Comparison of ENCODE assay signal across 34 mouse cellular contexts in the genomic region with DNA sequence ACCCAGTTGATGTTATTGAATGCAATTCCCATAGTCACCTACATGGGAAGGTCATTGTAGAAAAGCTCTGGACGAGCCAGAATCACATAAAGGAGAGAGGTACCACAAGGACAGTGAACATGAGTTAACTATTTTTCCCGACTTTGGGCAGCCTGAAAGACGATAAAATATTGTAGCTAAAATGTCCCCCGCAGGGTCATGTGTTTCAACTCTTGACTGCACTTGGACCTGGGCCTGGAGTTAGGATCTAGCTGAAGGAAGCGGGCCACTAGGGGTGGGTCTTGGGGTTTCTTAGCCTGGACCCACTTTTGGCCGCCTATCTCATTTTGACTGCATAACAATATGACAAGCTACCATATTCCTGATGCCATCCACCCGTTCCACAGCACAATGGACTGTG. TPM values are rescaled to one million over a fixed set of nuclear protein-coding genes. Genes with fewer than 3 reads are reported as not detected.
DNase-seq lines count a peak whose midpoint lies in the region.
"Had no signal": no experiment of that assay in that cellular context is flagged by ENCODE, and none has a peak within 500 bp of the region (broad histone marks: within the 10 kb centered on the region; RNA-seq: fewer than 3 reads in every experiment).

No protein-coding gene starts in this region.

- DNase-seq in adrenal gland, adult 2 months = peak; percentile 45
- DNase-seq in adrenal gland, postnatal 4 days (ENCODE audit: low spot score in 2 of 2) = no peak
- peak; percentile 76 for DNase-seq in heart, adult 11 months
- no peak for DNase-seq in heart, adult 9 months (ENCODE audit: low spot score in 2 of 2)
- peak; percentile 69 for DNase-seq in kidney, adult 9 months
- DNase-seq in kidney, postnatal 14 days = no peak
- DNase-seq in cerebellum, adult 8-10 months = no peak
- DNase-seq: B cell, adult 2 months; cerebellum, adult 18-20 months; cerebellum, adult 9-11 months; cerebellum, postnatal 25 days; forebrain, postnatal 0 days; gastrocnemius, adult 2 months; gastrocnemius, postnatal 14 days; heart, adult 18-20 months; heart, postnatal 14 days; heart, postnatal 4 days had no signal

RNA-seq across cellular contexts. Expression of a gene that starts 32.1 kb away (rescaled TPM):
- total RNA-seq in adrenal gland, adult 2 months (2021) = not detected
- polyA plus RNA-seq in adrenal gland, adult 2 months (2012; rRNA removed) = not detected in 2 replicates
- total RNA-seq in adrenal gland, postnatal 4 days (2021) = not detected
- total RNA-seq: CH12.LX; forebrain, postnatal 0 days; gastrocnemius, adult 2 months; hindbrain, postnatal 0 days had no signal
- polyA plus RNA-seq: embryonic facial prominence, embryonic 15.5 days; forebrain, embryonic 14.5 days; forebrain, postnatal 0 days; frontal cortex, adult 2 months; hindbrain, postnatal 0 days; Patski had no signal

RNA-seq across cellular contexts. Expression of a gene that starts 42.0 kb away (rescaled TPM):
- total RNA-seq in adrenal gland, adult 2 months (2021) = not detected
- polyA plus RNA-seq in adrenal gland, adult 2 months (2012; rRNA removed) = not detected in 2 replicates
- under 1 TPM in 1 of 2 experiments, not detected in 1; 0.17 TPM for total RNA-seq in adrenal gland, postnatal 4 days (2021)
- total RNA-seq: common myeloid progenitor, adult 5-6 weeks; forebrain, postnatal 0 days; gastrocnemius, postnatal 4 days; heart, adult 18-20 months; heart, postnatal 14 days; hindbrain, postnatal 0 days had no signal
- polyA plus RNA-seq: forebrain, embryonic 14.5 days; forebrain, postnatal 0 days; frontal cortex, adult 2 months; heart, embryonic 16.5 days; hindbrain, embryonic 11.5 days; hindbrain, embryonic 14.5 days; hindbrain, postnatal 0 days; inflammation-experienced regulatory T-cells, adult 6 months; intestine, embryonic 16.5 days; Patski had no signal

RNA-seq across cellular contexts. Expression of a gene that starts 48.0 kb away (rescaled TPM):
- total RNA-seq in adrenal gland, adult 2 months (2021) = not detected
- not detected in 2 replicates for polyA plus RNA-seq in adrenal gland, adult 2 months (2012; rRNA removed)
- not detected for total RNA-seq in adrenal gland, postnatal 4 days (2021)
- total RNA-seq: CH12.LX; common myeloid progenitor, adult 5-6 weeks; forebrain, postnatal 0 days; gastrocnemius, adult 2 months; gastrocnemius, postnatal 4 days; heart, adult 18-20 months; heart, postnatal 14 days; heart, postnatal 4 days; hindbrain, postnatal 0 days had no signal
- polyA plus RNA-seq: embryonic facial prominence, embryonic 12.5 days; embryonic facial prominence, embryonic 15.5 days; forebrain, embryonic 11.5 days; forebrain, embryonic 14.5 days; forebrain, postnatal 0 days; frontal cortex, adult 2 months; heart, embryonic 13.5 days; heart, embryonic 16.5 days; hindbrain, embryonic 11.5 days; hindbrain, embryonic 14.5 days; hindbrain, postnatal 0 days; inflammation-experienced regulatory T-cells, adult 6 months; intestine, embryonic 16.5 days; Patski had no signal

RNA-seq across cellular contexts. Expression of a gene that starts 53.7 kb away (rescaled TPM):
- not detected for total RNA-seq in adrenal gland, adult 2 months (2021)
- polyA plus RNA-seq in adrenal gland, adult 2 months (2012; rRNA removed) = not detected in 2 replicates
- not detected for total RNA-seq in adrenal gland, postnatal 4 days (2021)
- total RNA-seq: CH12.LX; common myeloid progenitor, adult 5-6 weeks; forebrain, postnatal 0 days; gastrocnemius, postnatal 14 days; gastrocnemius, postnatal 4 days; heart, adult 18-20 months; heart, postnatal 14 days; heart, postnatal 4 days; hindbrain, postnatal 0 days had no signal
- polyA plus RNA-seq: embryonic facial prominence, embryonic 12.5 days; embryonic facial prominence, embryonic 15.5 days; forebrain, embryonic 11.5 days; forebrain, embryonic 14.5 days; forebrain, postnatal 0 days; frontal cortex, adult 2 months; heart, embryonic 13.5 days; heart, embryonic 16.5 days; hindbrain, embryonic 14.5 days; hindbrain, postnatal 0 days; inflammation-experienced regulatory T-cells, adult 6 months; intestine, embryonic 16.5 days; Patski had no signal

RNA-seq across cellular contexts. Expression of a gene that starts 59.7 kb away (rescaled TPM):
- total RNA-seq in adrenal gland, adult 2 months (2021) = not detected
- polyA plus RNA-seq in adrenal gland, adult 2 months (2012; rRNA removed) = not detected in 2 replicates
- not detected for total RNA-seq in adrenal gland, postnatal 4 days (2021)
- total RNA-seq: CH12.LX; forebrain, postnatal 0 days; gastrocnemius, postnatal 14 days; gastrocnemius, postnatal 4 days; heart, adult 18-20 months; heart, postnatal 14 days; heart, postnatal 4 days; hindbrain, postnatal 0 days had no signal
- polyA plus RNA-seq: embryonic facial prominence, embryonic 12.5 days; embryonic facial prominence, embryonic 15.5 days; forebrain, embryonic 11.5 days; forebrain, embryonic 14.5 days; forebrain, postnatal 0 days; frontal cortex, adult 2 months; heart, embryonic 10.5 days; heart, embryonic 13.5 days; heart, embryonic 16.5 days; hindbrain, embryonic 14.5 days; hindbrain, postnatal 0 days; inflammation-experienced regulatory T-cells, adult 6 months; intestine, embryonic 16.5 days; Patski had no signal

Comparison
In these comparisons a context has a peak if more than half of its experiments do, and no peak if none do; other contexts are left out.
1. DNase-seq: peak in adrenal gland, adult 2 months (single experiment), heart, adult 11 months (single experiment) and kidney, adult 9 months (single experiment); none in adrenal gland, postnatal 4 days (0 of 2), heart, adult 9 months (0 of 2), kidney, postnatal 14 days (single experiment) and cerebellum, adult 8-10 months (single experiment).